Mouse (Mus musculus) adrenal gland (tissue): ENCODE measurements around the gene Ppih.
"Not testable (repeated sequence)": the region's sequence is repeated elsewhere in the genome, so short reads cannot be mapped to it uniquely, and the experiment has no call there.

Source experiments
- intact Hi-C: fragments of 180-260 bp; cut with DNase I; formaldehyde crosslinking; loops from one replicate; pipeline ENCODE4 v1.15.1; 2025

Ppih gene

DNA sequence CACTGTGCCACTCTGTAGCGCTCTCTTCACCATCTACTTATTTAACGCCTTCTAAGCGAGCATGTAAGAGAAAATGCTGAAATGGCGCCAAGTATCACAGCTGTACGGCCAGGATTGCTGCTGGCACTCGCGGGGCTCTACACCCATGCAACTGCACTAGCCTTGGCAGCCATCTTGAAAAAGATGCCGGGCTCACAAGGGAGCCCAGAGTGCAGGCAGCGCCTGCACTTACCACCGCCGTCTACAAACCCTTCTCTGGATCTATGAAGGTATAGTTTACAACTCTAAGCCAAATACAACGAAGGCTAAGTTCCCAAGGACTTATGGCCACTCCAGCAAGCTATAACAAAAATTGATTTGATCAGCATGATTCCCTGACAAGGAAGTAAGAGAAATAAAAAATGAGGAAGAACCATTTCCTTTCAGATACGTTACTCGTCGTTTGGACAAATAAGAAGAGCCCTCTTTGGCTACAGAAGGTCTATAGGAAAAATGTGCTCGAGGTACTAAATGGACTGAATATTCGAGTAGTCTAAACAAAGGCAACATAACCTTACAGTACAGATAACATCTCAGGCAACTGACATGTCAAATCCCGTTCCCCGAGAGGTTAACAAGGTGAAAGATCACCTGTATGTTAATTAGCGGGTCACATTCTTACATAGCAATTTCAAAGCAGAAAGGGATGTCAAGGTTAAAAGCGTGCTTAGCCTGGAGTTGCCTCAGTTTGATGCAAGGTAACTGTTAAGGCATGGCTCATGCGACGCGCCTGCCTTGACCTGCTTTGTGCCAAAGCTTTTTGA is 27.4 kb downstream of the Ppih start:
- intact Hi-C loops, result loop anchor here (5.0 kb wide), 1 partner anchor 46 kb away; no protein-coding TSS in a partner anchor

DNA sequence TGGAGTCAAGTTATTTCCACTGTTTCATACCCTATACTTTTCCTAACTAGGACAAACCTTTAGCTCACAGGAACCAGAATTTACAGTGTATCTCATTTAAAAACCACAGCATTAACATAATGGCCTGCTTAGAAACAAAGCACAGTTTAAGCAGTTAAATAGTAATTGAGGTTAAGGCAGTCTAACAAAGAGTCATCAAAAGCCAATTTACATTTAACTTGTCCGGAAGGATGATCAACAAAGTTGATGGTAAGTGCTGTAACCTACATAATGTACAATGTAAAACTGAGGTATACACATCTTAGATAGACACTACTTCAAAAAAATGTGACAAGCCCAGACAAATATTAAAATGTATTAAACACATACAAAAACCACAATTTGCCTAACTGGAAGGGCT is 28.4 kb downstream of the Ppih start:
- intact Hi-C loops, result loop anchor here (5.0 kb wide), 1 partner anchor 45 kb away; no protein-coding TSS in a partner anchor

DNA sequence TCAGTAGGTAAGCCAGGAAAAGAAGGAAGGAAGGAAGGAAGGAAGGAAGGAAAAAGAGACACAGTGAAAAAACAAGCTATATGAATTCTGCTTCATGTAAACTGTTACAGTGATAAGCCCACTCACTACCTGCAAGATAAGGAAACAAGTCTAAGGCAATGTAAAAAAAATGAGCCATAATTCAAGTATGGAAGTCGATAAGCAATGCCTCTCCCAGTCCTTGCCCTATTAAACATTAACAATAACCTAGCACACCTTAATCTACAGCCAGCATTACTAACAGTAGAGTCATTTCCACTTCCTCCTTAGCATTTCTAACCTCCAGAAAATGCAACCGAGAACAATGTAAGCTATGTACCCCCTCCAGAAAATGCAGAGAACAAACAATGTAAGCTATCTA is 35.0 kb downstream of the Ppih start:
- intact Hi-C loops, result no loop called here

DNA sequence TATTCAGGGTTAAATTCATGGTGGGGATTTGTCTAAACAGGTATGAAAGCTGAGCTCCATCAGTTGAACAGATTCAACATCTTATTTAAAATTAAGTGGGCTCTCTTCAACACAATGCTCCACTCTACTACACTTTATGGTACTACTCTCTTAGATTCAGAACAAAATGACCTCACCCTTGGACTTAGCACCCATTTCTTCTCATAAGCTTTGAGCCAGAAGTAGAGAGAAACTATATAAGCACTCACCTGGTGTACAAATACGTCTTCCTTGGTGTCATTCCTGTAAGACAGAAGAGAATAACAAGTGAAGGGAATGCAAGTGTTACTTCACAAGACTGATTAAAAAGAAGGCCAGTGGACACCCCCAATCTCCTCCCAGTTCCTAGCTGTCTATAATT is 35.5 kb downstream of the Ppih start:
- intact Hi-C loops, result no loop called here

DNA sequence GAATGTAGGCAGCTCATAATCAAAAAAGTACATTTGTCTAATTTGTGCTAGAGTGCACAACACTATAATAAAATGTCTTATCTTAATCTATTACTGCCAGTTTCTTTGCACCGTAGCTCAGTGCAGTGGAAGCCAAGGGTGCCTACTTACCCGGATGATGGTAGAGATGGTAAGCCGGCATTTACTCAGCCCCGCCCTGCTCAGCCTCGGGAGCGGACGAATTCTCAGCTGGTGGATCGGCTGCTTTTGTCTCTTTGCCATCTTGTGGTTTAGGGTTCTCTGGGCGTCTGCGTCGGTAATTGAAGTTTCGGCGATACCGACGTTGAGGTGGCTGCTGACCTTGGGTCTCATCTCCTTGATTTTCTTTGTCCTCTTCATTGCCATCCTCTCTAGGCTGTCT is 41.6 kb downstream of the Ppih start:
- intact Hi-C loops, result not testable (repeated sequence)

DNA sequence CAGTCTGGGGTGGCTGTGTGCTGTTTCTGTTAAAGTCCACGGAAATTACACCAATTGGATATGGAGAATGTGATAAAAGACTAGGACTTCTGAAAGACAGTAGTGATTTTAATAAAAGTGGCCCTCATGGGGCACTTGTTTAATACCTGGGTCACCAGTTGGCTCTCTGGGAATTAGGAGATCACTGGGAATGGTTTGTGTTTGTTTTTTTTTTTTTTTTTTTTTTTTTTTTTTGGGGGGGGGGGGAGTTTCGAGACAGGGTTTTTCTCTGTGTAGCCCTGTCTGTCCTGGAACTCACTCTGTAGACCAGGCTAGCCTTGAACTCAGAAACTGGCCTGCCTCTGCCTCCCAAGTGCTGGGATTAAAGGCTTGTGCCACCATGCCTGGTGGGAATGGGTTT is 44.6 kb downstream of the Ppih start:
- intact Hi-C loops, result no loop called here

DNA sequence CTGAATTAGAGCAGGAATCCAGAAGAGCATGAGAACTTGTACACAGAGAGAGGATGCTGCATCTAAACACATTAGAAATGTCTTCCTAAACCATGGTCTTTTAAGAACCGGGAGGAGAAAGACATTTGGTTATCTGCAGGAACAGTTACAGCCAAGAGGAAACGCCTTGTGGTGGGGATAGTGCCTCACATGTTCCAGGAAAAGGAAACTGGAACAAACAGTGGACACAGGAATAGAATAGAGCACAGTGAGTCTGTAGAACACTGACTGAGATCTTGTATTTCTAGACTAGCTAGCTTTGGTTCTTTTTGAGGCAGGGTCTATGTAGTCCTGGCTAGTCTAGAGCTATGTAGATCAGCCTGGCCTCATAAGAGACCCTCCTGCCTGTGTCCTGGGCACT is 45.1 kb downstream of the Ppih start:
- intact Hi-C loops, result no loop called here

DNA sequence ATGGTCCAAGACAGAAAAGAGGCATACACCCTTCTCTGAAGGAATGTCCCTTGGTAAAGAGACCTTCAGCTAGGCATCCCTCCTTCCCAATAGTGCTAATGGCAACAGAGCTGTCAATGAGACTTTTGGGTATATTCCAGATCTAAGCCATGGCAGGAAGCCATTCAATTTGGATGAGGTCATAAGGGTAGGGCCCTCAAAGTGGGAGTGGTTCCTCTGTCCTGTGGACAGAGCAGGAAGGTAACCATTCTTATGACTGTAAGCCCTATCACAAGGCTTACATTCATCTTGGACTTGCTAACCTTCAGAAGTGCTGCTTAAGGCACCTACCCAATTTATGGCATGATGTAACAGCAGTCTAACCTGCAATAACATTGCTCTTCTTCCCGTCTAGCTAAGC is 45.7 kb downstream of the Ppih start:
- intact Hi-C loops, result no loop called here

DNA sequence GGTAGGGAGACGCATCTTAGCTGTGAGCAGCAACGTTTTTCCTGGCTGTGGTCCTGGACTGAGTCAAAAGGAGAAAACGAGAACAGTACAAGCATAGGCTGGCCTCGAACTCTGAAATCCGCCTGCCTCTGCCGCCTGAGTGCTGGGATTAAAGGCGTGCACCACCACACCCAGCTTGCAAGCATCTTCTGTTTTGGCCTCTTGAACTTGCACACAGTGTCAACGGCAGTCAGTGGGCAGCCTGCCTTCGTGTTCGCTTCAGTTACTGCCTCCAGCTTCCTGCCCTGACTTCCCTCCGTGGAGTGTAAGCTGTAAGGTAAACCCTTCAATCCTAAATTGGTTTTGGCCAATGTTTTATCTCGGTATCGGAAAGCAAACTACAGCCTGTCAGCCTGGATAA is 53.7 kb downstream of the Ppih start:
- intact Hi-C loops, result no loop called here

DNA sequence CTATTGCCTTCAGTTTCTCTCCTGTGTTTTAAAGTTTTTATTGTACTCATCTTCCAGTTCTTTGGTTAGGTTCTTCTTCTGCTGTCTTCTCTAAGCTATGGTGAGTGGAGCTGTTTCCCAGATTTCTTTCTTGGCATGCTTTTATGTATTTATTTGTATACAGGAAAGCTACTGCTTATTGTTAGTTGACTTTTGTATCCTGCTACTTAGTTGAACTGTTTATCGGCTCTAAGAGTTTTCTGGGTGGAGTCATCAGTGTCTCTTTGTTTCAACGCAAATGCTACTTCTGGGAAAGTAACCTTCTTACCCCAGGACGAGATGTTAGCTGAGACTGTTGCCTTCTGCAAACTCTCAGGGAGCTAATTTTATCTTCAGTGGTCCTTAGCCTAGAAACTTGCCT is 56.9 kb downstream of the Ppih start:
- intact Hi-C loops, result no loop called here

DNA sequence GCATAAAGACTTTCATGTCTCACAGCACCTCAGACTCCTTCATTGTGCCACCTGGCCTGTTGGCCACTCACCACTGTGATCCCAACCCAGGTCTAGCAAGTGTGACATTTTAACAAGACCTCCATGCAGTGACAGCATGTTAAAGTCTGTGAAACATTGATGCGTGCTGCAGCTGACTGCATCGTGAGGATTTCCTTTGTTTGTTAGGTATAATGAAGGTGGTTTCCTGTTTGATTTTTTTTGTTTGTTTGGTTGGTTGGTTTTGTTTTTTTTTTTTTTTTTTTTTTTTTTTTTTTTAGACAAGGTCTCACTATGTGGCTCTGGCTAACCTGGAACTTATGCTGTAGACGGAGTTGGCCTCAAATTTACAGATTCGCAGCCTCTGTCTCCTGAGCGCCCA is 57.9 kb downstream of the Ppih start:
- intact Hi-C loops, result no loop called here

DNA sequence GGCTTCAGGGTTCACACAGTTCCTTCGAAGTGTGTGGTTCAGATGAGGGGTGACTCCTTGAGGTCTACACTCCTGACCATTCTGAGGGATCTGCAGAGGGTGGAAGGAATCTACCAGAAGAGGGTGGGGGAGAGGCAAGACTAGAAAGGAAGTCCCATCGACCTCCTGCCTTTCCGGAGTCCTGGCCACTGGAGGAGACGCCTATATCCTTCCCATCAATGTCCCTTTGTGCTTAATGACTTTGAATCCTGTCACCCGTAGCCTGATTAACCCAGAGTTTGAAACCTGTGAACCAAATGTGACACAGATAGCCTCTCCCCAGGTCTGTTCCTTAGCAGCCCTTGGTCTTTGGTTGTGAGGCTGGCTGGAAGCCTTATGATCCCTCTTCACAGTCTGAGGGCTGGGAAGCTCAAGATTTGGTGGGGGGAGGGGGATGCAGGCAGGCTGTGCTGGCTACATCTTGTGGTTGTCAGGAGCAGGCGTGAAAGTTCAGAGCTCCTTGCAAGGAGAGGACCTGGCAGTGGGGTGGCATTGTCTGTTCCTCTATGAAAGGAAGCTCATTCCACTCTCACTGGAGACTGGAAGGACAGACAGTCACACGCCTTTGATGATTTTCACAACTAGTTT is 59.1 kb downstream of the Ppih start:
- intact Hi-C loops, result no loop called here

DNA sequence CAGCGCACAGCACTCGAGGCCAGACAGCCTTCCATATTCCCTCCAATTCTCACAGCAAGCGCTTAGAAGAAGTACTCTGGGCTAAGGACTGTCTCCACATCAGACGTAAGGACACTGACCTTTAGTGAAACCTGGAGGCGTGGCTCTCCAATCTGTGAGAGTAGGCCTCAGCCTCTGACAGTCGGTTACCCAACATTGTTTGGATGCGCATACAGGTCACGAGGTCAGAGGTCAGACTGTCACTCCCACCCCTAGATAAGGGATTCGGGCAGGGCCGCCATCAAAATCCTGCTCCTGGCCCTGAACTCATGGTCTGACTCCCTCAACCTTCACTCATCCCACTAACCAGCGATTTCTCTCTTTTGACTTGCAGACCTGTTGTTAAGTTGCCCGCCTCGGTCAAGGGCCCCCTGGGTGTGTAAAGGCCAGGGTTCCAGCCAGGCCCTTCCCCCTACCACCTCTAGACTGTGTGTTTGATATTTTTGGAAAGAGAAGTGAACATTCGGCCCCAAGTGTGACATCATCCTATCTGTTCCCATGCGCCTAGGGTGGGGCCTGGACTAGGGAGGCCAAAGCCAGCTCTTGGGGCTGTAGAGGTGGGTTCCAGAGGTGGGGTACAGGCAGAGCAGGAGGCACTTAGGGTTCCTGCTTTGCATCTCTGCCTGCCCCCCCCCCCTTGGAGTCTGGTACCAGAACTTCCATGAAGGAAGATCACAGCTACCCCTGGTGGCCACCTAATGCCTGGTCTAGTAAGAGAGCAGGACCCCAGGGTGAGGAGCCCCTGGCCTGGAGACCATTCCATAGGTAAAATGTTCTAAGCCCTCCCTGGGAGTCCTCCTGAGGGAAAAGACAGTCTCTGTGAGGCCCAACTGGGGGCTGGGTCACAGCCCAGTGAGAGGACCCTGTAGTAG is 60.7 kb downstream of the Ppih start:
- intact Hi-C loops, result no loop called here

DNA sequence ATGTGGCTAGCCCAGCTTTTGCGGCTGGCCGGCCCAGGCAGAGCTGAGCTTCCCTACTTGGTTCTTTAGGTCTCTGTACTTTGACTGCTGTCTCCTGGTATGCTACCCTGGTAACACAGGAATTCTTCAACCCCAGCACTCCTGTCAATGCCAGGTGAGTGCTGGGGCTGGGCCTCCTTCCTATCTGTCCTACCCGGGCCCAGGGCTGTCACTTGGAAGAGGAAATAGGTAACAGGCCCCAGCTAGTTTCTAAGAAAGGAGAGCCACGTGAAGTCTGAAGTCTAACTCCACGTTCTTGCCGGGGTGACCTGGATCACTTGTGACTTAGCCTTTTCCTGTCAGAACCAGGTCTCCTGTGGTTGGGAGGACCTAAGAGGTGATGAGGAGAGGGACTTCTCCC is 63.3 kb downstream of the Ppih start:
- intact Hi-C loops, result no loop called here

DNA sequence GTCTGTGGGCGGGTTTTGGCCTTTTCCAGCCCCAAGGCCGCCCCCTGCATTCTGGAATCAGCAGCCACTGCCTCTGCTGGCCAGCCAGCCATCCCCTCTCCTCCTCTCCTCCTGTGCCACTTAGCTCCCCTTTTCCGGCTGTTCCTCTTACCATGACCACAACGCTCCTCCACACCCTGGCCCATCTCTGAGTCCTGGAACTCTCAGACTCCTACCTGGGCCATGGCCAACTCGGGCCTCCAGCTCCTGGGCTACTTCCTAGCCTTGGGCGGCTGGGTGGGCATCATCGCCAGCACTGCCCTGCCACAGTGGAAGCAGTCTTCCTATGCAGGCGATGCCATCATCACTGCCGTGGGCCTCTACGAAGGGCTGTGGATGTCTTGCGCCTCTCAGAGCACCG is 65.0 kb downstream of the Ppih start, which contains the start of gene Cldn19:
Gene Cldn19 (plus strand): TSS at position 64 of the 400 bp plus-strand sequence.
- intact Hi-C loops, result no loop called here

DNA sequence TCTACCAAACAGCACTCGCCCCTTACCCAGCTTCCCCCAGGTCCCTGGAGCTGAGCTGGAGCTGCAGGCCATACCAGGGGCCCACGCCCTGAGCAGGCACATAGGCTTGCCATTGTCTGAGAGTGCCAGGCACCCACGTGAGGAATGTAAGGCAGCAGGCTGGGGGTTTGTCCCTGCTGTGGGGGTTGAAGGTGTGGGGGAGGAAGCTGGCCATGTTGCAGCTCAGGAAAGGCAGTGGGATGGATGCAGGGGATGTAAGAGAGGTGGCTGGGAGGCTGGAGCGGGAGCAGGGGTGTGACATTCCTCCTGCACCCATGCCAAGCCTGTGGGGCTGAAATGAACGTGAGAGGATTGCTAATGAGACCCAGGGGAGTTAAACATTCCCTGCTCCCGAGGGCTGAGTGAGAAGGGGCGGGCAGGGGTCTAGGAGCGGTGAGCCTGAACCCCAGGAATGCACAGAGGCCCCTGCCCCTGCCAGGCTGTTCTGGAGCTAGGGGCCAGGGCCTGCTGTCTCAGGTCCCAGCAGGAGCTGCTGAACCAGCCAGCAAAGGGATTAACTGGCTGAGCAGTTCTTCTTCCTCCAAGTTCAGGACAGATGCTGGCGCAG is 66.2 kb downstream of the Ppih start:
- intact Hi-C loops, result no loop called here

DNA sequence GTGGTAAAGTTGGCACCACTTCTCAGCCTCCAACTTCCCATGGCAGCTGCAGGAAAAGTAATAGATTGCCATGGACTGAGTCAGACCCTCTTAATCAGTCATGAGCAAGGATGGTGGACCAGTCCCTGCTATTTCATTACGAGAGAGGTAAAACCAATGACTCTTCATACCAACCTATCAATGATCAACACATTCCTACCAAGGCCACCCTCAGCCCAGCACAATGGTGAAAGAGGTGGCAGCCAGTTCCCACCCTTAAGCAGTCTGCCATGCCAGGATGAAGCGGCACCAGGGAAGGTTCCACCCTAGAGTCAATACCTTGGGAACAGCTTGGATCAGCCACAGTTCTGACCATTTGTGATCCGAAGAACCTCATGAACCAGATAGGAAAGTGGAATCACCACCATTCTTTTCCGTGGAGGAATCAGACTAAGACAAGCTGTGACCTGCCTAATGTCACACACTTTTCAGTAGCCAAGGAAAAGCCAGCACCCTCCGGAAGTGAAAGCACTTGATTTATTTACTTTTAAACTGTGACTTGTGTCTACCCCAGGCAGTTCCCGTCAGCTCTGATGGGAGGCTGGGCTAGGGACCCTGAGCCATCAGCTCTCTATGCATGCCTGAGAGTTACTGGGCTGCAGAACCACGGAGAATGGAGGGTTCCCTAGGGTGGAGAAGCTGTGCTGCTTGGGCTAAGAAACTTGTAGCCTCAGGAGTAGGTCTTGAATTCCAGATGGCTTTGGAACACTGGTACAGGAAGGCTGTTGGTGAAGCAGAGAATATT is 68.1 kb downstream of the Ppih start:
- intact Hi-C loops, result no loop called here
